Mouse (Mus musculus): ENCODE results near the gene H2-Eb1.

H2-Eb1 gene

GRCm38 (mm10) chr17:34316697-34317096, 11.0 kb downstream of the H2-Eb1 start:
- no peak for DNase-seq (ENCODE audit: low read depth)

GRCm38 (mm10) chr17:34317275-34317674, 11.6 kb downstream of the H2-Eb1 start:
- no peak for DNase-seq (ENCODE audit: low read depth)

- DNase-seq (ENCODE audit: low read depth) = peak; percentile 31
These were observed 19.8 kb downstream of the H2-Eb1 start, which contains the start of gene H2-Eb2 for GRCm38 (mm10) chr17:34325436-34325835. H2-Eb2 (plus strand) TSS chr17:34325665.

GRCm38 (mm10) chr17:34326373-34326772, 20.7 kb downstream of the H2-Eb1 start:
- DNase-seq (ENCODE audit: low read depth) = no peak

GRCm38 (mm10) chr17:34329807-34330206, 24.1 kb downstream of the H2-Eb1 start:
- DNase-seq (ENCODE audit: low read depth) = peak; percentile 64

- no peak for DNase-seq (ENCODE audit: low read depth)
These were observed 25.5 kb downstream of the H2-Eb1 start for GRCm38 (mm10) chr17:34331200-34331599.

GRCm38 (mm10) chr17:34340619-34341402, 35.1 kb downstream of the H2-Eb1 start:
- no peak for DNase-seq (ENCODE audit: low read depth)

GRCm38 (mm10) chr17:34344882-34345281, 39.2 kb downstream of the H2-Eb1 start:
- no peak for DNase-seq (ENCODE audit: low read depth)

GRCm38 (mm10) chr17:34345486-34345885, 39.8 kb downstream of the H2-Eb1 start:
- no peak for DNase-seq (ENCODE audit: low read depth)

GRCm38 (mm10) chr17:34346041-34346440, 40.4 kb downstream of the H2-Eb1 start:
- DNase-seq (ENCODE audit: low read depth) = no peak

- DNase-seq (ENCODE audit: low read depth) = peak; percentile 91
These were observed 42.1 kb downstream of the H2-Eb1 start for GRCm38 (mm10) chr17:34347606-34348308.

GRCm38 (mm10) chr17:34349429-34349828, 43.8 kb downstream of the H2-Eb1 start:
- DNase-seq (ENCODE audit: low read depth) = peak; percentile 94

GRCm38 (mm10) chr17:34354539-34354938, 48.9 kb downstream of the H2-Eb1 start, which contains the start of gene Btnl2:
Btnl2 (plus strand) TSS chr17:34354822.
- no peak for DNase-seq (ENCODE audit: low read depth)

- DNase-seq (ENCODE audit: low read depth) = peak; percentile 70
These were observed 49.3 kb downstream of the H2-Eb1 start for GRCm38 (mm10) chr17:34354940-34355339.

- DNase-seq (ENCODE audit: low read depth) = no peak
These were observed 57.4 kb downstream of the H2-Eb1 start for GRCm38 (mm10) chr17:34362954-34363546.

GRCm38 (mm10) chr17:34363676-34364310, 58.1 kb downstream of the H2-Eb1 start:
- DNase-seq (ENCODE audit: low read depth) = no peak

GRCm38 (mm10) chr17:34365031-34365430, 59.4 kb downstream of the H2-Eb1 start:
- DNase-seq (ENCODE audit: low read depth) = no peak
